Mouse (Mus musculus) forebrain, embryonic 15.5 days (tissue): Measurements from ENCODE around the gene Ddost. TPM values are rescaled to one million over a fixed set of nuclear protein-coding genes. Genes with fewer than 3 reads are reported as not detected.
A peak's percentile ranks its signal among the peaks of the same experiment; 100 is the strongest.

Experiments
- microRNA-seq: library from miRNA; unstranded; fragments of <30 nt; microRNA quantifications from one replicate; pipeline ENCODE4, GENCODE M21; 2016
- polyA plus RNA-seq: library from polyadenylated mRNA; unstranded; fragments of >200 nt; fragmentation: Nextera tagmentation; extraction: Ambion mirVana; gene quantifications from 2 replicates; pipeline ENCODE4 v1.2.1, GENCODE M21; 2015

Ddost gene
- polyA plus RNA-seq, 1 experiment from 2014 or later = 183 TPM

Small RNA genes within 50 kb of the gene (microRNA-seq; reads per million reads assigned to microRNA genes)
- gene Gm27646 = not detected
- gene Mir7019 = 4.6 reads per million, percentile 17 among the genes with 10 or more reads in this experiment

Other genes starting within 250 kb of the Ddost start
- gene Hp1bp3, start 88.4 kb upstream of the Ddost start, polyA plus RNA-seq = 261 and 262 TPM in 2 replicates
- 5.9 and 6.8 TPM in 2 replicates for gene Sh2d5, start 54.3 kb upstream of the Ddost start, polyA plus RNA-seq
- 1.4 and 1.6 TPM in 2 replicates for gene Kif17, start 54.3 kb upstream of the Ddost start, polyA plus RNA-seq
- gene Pink1, start 21.6 kb downstream of the Ddost start, polyA plus RNA-seq = 89.6 and 98.5 TPM in 2 replicates
- 1.4 and 2.2 TPM in 2 replicates for gene Cda, start 63.3 kb downstream of the Ddost start, polyA plus RNA-seq
- 4.7 and 7.2 TPM in 2 replicates for gene Fam43b, start 91.8 kb downstream of the Ddost start, polyA plus RNA-seq
- gene Mul1, start 129.9 kb downstream of the Ddost start, polyA plus RNA-seq = 18.5 and 19.0 TPM in 2 replicates
- 9.7 and 10.7 TPM in 2 replicates for gene Camk2n1, start 149.6 kb downstream of the Ddost start, polyA plus RNA-seq